Mouse (Mus musculus) hindbrain, embryonic 11.5 days (tissue): ENCODE results near the gene Dazap1. TPM values are rescaled to one million over a fixed set of nuclear protein-coding genes. Genes with fewer than 3 reads are reported as not detected.
A peak's percentile ranks its signal among the peaks of the same experiment; 100 is the strongest.

Source experiments
- ATAC-seq: fragments of 200-750 bp; cut with Nextera tagmentation; 2 replicates; pipeline ENCODE4 v1.8.0; 2017; ENCODE audit warnings: mild to moderate bottlenecking, moderate TSS enrichment, moderate library complexity; ENCODE audit not compliant: low FRiP score
- DNase-seq: peaks from one replicate; pipeline ENCODE4 v3.0.0-alpha.2; 2015; ENCODE audit warnings: low spot score
- H3K27ac ChIP-seq: fragments of 300-500 bp; sonication (generic); 2 replicates; pipeline ENCODE4 v1.5.1; 2014; ENCODE audit warnings: mild to moderate bottlenecking, low read depth, low read length
- H3K27me3 ChIP-seq: fragments of 300-500 bp; sonication (generic); 2 replicates; pipeline ENCODE4 v1.6.1; 2014; ENCODE audit warnings: mild to moderate bottlenecking, low read length, moderate library complexity, mixed read lengths; ENCODE audit not compliant: control insufficient read depth, insufficient read depth
- H3K36me3 ChIP-seq: fragments of 300-500 bp; sonication (generic); 2 replicates; pipeline ENCODE4 v1.6.1; 2014; ENCODE audit warnings: mild to moderate bottlenecking, low read length, moderate library complexity, mixed read lengths; ENCODE audit not compliant: control insufficient read depth, insufficient read depth
- H3K4me1 ChIP-seq: fragments of 300-500 bp; sonication (generic); replicated peaks from 2 replicates; pipeline ENCODE4 v1.6.1; 2014; ENCODE audit warnings: low read length, mixed read lengths; ENCODE audit not compliant: control insufficient read depth, insufficient read depth
- H3K4me2 ChIP-seq: fragments of 300-500 bp; sonication (generic); replicated peaks from 2 replicates; pipeline ENCODE4 v1.6.1; 2014; ENCODE audit warnings: mild to moderate bottlenecking, low read depth, low read length
- H3K4me3 ChIP-seq: fragments of 300-500 bp; sonication (generic); 2 replicates; pipeline ENCODE4 v1.5.1; 2014; ENCODE audit warnings: low read depth, low read length
- H3K9ac ChIP-seq: fragments of 300-500 bp; sonication (generic); 2 replicates; pipeline ENCODE4 v1.6.1; 2014; ENCODE audit warnings: low read depth, low read length
- H3K9me3 ChIP-seq: fragments of 300-500 bp; sonication (generic); 2 replicates; pipeline ENCODE4 v1.6.1; 2016; ENCODE audit warnings: low read length; ENCODE audit not compliant: control insufficient read depth
- WGBS: fragments of 180-500 bp; shearing (Covaris S2); extraction: QIAGEN DNeasy Blood & Tissue Kit; methylation state at CpG from one replicate; pipeline ENCODE4 v1.1.7; 2014; 5-methylcytosine and 5-hydroxymethylcytosine counted together
- polyA plus RNA-seq: library from polyadenylated mRNA; unstranded; fragments of >200 nt; fragmentation: Nextera tagmentation; extraction: Ambion mirVana; gene quantifications from 2 replicates; pipeline ENCODE4 v1.2.1, GENCODE M21; 2014

Dazap1 gene
- polyA plus RNA-seq, 1 experiment from 2014 or later: 46.8 TPM

DNA sequence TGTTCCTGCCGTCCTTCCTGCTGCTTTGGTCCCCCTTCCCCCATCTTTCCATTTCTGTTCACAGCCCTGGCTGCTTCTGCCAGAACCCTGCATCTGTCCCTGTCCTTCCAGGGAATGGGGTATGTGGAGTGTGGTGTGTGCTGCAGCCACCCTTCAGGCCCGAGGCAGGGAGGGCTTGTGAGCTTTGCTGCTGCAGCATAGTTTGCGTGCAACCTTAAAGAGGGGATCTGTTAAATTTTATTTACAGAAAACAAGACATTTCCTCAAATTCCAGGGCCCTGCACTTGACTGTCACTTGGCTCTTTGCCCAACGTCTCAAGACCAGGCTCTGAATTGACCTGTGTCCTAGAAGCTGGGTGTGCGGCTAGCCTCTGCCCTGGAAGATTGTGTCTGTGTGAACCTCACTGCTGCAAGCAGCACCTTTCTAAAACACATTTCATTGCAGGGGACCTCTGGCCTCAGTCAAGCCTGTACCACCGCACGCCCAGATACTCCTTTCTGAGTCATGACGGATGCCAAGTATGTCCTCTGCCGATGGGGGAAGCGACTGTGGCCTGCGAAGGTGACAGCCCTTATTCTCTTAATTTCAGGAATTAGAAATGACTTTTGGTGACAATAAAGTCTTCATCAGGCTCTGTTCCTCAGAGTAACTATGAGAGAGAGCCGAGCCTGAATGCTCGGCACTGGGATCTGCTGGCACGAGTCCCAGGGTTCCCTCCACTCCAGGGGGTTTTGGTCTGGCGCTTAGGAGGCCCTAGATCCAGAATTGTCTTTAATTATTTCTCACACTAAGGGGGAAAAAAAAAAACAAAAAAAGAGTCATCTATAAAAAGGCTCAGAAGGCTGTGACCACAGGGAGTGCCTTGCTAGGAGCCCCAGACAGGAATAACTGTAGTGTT is 33.2 kb upstream of the Dazap1 start:
- WGBS: 67% methylated on average over 15 of the region's 15 CpGs
- H3K4me1 ChIP-seq: peaks cover 14% of the 10 kb centered on the region
- H3K27me3 ChIP-seq: no peaks in the 10 kb centered on the region
- H3K4me3 ChIP-seq: peak overlapping the region; percentile 85; the same call in 1 of the 2 replicates
- no peak overlapping the region for H3K27ac ChIP-seq
- ATAC-seq: no peak
- H3K36me3 ChIP-seq: no peaks in the 10 kb centered on the region; the same call in 1 of the 2 replicates
- no peaks in the 10 kb centered on the region for H3K9me3 ChIP-seq
- peak overlapping the region; percentile 95 for H3K9ac ChIP-seq
- no peak for DNase-seq
- H3K4me2 ChIP-seq: peak overlapping the region; percentile 93

DNA sequence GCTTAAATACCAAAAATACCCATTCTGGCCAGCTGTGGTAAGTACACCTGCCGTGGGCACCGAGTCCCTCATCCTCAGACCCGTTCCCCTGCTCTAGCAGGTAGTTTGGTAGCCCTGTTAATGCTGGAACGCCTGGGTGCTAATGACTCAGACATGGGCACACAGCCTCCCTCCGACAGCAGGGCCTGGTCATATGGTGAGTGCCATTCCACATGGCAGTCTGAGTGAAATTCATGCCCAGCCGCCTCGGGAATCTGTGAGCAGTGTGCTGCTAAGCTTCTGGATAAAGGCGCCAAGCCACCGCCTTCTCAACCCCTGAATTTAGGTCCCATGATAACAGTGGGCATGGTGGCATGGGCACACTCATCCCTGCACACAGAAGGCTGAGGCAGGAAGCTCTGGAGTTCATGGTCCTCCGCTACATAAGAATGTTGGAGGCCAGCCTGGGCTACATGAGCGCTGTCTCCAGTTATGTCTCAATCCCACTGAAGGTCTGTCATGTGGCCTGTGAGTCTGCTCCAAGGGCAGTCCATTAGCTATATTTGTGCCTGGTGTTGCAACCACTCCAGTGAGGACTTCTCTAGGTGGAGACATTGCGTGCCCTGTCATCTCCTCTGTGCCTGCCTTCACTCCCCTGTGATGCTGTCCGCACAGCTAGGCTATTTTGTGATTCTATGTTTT is 25.0 kb upstream of the Dazap1 start:
- H3K9ac ChIP-seq: no peak overlapping the region
- H3K27me3 ChIP-seq: no peaks in the 10 kb centered on the region
- H3K4me3 ChIP-seq: no peak overlapping the region
- H3K4me1 ChIP-seq: 0 out of 2 replicates have a peak, but pooled peaks cover 2% of the 10 kb centered on the region
- no peaks in the 10 kb centered on the region for H3K9me3 ChIP-seq
- no peak overlapping the region for H3K27ac ChIP-seq
- no peak for ATAC-seq
- no peak overlapping the region for H3K4me2 ChIP-seq
- WGBS: 95% methylated on average over 13 of the region's 13 CpGs
- peaks cover 19% of the 10 kb centered on the region for H3K36me3 ChIP-seq
- DNase-seq: no peak

DNA sequence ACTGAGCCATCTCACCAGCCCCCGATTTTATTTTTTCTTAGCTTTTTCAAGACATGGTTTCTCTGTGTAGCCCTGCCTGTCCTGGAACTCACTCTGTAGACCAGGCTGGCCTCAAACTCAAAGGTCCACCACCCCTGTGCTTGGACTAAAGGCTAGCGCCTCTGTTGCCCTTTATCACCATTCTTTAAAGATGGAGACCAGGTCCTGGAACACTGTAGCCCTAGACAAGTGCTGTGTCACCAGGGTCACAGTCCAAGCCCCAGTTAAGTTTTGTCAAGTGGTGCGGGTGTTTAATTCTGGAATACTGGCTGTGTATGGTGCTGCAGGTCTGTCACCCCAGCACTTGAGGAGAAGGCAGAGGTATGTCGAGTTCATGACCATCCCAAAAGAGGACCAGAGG is 24.3 kb upstream of the Dazap1 start:
- ATAC-seq (no peak), DNase-seq (no peak)
- Histone ChIP-seq H3K9me3 (no peaks in the 10 kb centered on the region), H3K4me2 (no peak overlapping the region), H3K4me3 (no peak overlapping the region), H3K27ac (no peak overlapping the region), H3K9ac (no peak overlapping the region), H3K4me1 (0 out of 2 replicates have a peak, but pooled peaks cover 2% of the 10 kb centered on the region), H3K27me3 (no peaks in the 10 kb centered on the region), H3K36me3 (peaks cover 21% of the 10 kb centered on the region)
- WGBS: 90% methylated on average over 4 of the region's 4 CpGs

DNA sequence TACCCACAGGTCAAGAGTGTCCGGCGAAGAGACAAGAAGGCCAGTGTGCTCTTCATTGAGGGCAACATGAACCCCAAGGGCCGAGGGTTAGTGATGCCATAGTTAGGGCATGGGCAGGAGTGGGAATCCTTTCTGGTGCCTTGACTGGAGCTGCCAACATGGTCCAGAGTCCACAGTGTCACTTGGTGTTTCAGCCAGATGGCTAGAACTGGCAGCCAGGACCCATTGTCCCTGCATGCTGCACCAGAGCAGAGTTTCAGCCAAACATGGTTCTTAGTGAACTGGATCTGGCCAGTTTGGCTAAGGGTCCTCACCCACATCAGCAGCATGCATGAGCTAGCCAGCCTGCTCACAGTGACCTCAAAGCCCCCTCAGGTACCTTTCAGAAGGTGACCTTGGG is 23.0 kb upstream of the Dazap1 start:
- no peaks in the 10 kb centered on the region for H3K9me3 ChIP-seq
- H3K4me3 ChIP-seq: no peak overlapping the region
- DNase-seq (no peak), ATAC-seq (no peak)
- H3K27ac ChIP-seq: no peak overlapping the region
- peaks cover 25% of the 10 kb centered on the region for H3K36me3 ChIP-seq
- no peak overlapping the region for H3K4me2 ChIP-seq
- H3K4me1 ChIP-seq: no peaks in the 10 kb centered on the region; the same call in 1 of the 2 replicates
- 95% methylated on average over 3 of the region's 3 CpGs for WGBS
- H3K9ac ChIP-seq: no peak overlapping the region
- no peaks in the 10 kb centered on the region for H3K27me3 ChIP-seq

DNA sequence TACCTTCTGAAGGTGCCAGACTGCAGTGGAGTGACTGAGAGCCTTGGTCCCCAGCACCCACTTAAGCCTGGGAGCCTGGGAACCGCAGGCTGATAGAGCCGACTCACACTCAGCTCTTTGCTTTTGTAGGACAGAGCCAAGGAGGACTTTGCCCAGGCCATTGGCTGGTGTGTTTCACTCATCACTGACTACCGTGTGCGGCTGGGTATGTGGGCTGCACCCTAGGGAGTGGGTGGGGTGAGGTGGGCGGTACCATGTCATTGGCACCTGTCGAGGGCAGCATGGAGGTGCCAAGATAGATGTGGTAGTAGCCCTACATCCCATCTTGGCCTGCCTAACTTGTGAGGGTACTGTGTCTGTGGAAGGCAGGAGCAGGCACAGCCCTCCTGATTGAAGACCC is 21.5 kb upstream of the Dazap1 start:
- Histone ChIP-seq H3K4me3 (no peak overlapping the region), H3K9me3 (no peaks in the 10 kb centered on the region), H3K9ac (no peak overlapping the region), H3K4me1 (no peaks in the 10 kb centered on the region; the same call in 1 of the 2 replicates), H3K27me3 (no peaks in the 10 kb centered on the region), H3K27ac (no peak overlapping the region), H3K4me2 (no peak overlapping the region), H3K36me3 (peaks cover 25% of the 10 kb centered on the region)
- no peak for DNase-seq
- ATAC-seq: no peak
- WGBS: 89% methylated on average over 6 of the region's 6 CpGs

DNA sequence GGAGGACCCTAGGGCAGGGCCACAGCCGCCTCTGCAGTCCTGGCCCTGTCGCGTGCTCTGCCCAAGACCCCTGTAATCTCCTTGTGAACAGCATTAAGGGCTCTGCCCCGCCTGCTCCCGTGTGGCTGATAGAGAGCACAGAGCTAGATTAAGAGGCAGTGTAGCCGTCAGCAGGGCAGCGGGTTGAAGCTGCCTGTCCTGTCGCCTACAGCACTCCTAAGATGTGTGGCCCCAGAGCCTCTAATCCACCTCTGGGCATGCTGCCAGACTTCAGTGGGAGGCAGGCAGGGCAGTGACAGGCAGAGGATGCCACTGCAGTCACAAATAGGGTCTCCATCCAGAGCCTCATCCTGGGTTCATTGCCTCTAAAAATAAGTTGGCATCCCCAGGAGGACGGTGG is 19.2 kb upstream of the Dazap1 start:
- H3K9ac ChIP-seq: no peak overlapping the region
- H3K27ac ChIP-seq: no peak overlapping the region
- H3K36me3 ChIP-seq: peaks cover 22% of the 10 kb centered on the region
- ATAC-seq (no peak), DNase-seq (no peak)
- peaks cover 3% of the 10 kb centered on the region; the same call in 1 of the 2 replicates for H3K4me1 ChIP-seq
- H3K4me2 ChIP-seq: no peak overlapping the region
- H3K27me3 ChIP-seq: no peaks in the 10 kb centered on the region
- 90% methylated on average over 9 of the region's 9 CpGs for WGBS
- no peak overlapping the region for H3K4me3 ChIP-seq
- no peaks in the 10 kb centered on the region for H3K9me3 ChIP-seq

DNA sequence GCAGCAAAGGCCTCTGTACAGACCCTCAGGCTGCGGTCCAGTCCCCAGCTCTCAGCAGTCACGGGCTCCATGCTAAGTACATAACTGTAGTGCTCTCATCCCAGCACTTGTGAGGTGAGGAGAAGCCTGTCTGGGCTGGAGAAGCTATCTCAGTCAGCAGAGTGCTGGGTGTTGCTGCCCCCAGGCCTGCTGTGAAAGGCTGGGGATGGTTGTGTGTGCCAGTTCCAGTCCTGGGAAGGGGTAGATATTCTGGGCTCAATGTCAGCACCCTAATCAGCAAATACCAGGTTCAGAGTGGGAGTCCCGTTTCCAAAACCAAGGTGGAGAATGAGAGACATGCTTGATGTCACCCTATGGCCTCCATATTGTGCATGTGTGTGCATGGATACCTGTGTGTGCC is 18.7 kb upstream of the Dazap1 start:
- H3K4me2 ChIP-seq: no peak overlapping the region
- 82% methylated on average over 3 of the region's 3 CpGs for WGBS
- no peak overlapping the region for H3K4me3 ChIP-seq
- no peaks in the 10 kb centered on the region for H3K9me3 ChIP-seq
- H3K27ac ChIP-seq: no peak overlapping the region
- H3K36me3 ChIP-seq: peaks cover 20% of the 10 kb centered on the region
- no peaks in the 10 kb centered on the region for H3K27me3 ChIP-seq
- ATAC-seq (no peak), DNase-seq (no peak)
- peaks cover 3% of the 10 kb centered on the region; the same call in 1 of the 2 replicates for H3K4me1 ChIP-seq
- H3K9ac ChIP-seq: 0 out of 2 replicates have a peak overlapping the region, but pooled peaks have one; percentile 23

DNA sequence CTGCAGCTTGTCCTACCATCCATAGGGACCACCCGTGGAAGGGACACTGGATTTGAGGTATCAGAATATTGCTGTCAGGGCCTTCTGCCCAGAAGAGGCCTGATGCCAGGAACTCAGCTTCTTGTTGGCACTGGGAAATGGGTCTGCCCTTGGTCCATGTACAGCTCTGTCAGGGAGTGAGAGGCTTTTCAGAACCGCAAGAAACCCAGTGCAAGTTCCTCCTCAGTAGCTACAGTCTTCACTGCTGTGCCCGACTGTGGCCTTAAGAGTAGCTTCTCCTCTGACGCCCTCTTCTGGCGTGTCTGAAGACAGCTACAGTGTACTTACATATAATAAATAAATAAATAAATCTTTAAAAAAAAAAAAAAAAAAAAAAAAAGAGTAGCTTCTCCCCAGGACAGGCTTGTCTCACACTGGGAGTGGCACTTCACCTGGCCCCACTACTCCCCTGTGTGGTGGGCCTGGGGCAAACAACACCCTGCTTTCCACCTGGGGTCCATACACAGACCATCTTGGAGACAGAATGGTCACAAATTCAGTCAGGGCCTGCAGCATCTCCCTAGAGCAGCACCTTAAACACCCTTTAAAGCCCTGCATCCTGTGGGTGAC is 16.4 kb upstream of the Dazap1 start:
- DNase-seq (peak; percentile 65), ATAC-seq (no peak)
- no peak overlapping the region for H3K4me3 ChIP-seq
- H3K27ac ChIP-seq: peak overlapping the region; percentile 42; the same call in 1 of the 2 replicates
- no peaks in the 10 kb centered on the region for H3K27me3 ChIP-seq
- H3K9me3 ChIP-seq: no peaks in the 10 kb centered on the region
- H3K4me1 ChIP-seq: peaks cover 3% of the 10 kb centered on the region
- H3K36me3 ChIP-seq: peaks cover 14% of the 10 kb centered on the region
- no peak overlapping the region for H3K4me2 ChIP-seq
- WGBS: 30% methylated on average over 5 of the region's 5 CpGs
- no peak overlapping the region for H3K9ac ChIP-seq
